Mouse (Mus musculus): ENCODE data around the gene Kcnmb4. TPM values are rescaled to one million over a fixed set of nuclear protein-coding genes. Genes with fewer than 3 reads are reported as not detected.

Kcnmb4 gene
- polyA plus RNA-seq, 1 experiment from 2014 or later = 22.7 TPM

Other genes with a start within 250 kb of the Kcnmb4 start
- 3.8 and 4.3 TPM in 2 replicates for gene Ptprb, start 198.4 kb downstream of the Kcnmb4 start, polyA plus RNA-seq (2016; fragmentation: Nextera tagmentation; extraction: Ambion mirVana)
- gene Cnot2, start 107.6 kb upstream of the Kcnmb4 start, polyA plus RNA-seq (2016; fragmentation: Nextera tagmentation; extraction: Ambion mirVana) = 113 and 119 TPM in 2 replicates

Data from neural tube, embryonic 12.5 days (tissue).